Mouse (Mus musculus) leukemia stem cell, adult 10-12 weeks (primary cell): ENCODE data around the gene Wdr20. TPM values are rescaled to one million over a fixed set of nuclear protein-coding genes. Genes with fewer than 3 reads are reported as not detected.

Experiments
- polyA plus RNA-seq: library from polyadenylated mRNA; stranded (reverse); fragments of >175 nt; gene quantifications from 2 replicates; pipeline ENCODE4 v1.2.3, GENCODE M21; 2012; ENCODE audit warnings: low replicate concordance

The Wdr20 gene
- 3.5 and 58.0 TPM in 2 replicates for polyA plus RNA-seq

DNA sequence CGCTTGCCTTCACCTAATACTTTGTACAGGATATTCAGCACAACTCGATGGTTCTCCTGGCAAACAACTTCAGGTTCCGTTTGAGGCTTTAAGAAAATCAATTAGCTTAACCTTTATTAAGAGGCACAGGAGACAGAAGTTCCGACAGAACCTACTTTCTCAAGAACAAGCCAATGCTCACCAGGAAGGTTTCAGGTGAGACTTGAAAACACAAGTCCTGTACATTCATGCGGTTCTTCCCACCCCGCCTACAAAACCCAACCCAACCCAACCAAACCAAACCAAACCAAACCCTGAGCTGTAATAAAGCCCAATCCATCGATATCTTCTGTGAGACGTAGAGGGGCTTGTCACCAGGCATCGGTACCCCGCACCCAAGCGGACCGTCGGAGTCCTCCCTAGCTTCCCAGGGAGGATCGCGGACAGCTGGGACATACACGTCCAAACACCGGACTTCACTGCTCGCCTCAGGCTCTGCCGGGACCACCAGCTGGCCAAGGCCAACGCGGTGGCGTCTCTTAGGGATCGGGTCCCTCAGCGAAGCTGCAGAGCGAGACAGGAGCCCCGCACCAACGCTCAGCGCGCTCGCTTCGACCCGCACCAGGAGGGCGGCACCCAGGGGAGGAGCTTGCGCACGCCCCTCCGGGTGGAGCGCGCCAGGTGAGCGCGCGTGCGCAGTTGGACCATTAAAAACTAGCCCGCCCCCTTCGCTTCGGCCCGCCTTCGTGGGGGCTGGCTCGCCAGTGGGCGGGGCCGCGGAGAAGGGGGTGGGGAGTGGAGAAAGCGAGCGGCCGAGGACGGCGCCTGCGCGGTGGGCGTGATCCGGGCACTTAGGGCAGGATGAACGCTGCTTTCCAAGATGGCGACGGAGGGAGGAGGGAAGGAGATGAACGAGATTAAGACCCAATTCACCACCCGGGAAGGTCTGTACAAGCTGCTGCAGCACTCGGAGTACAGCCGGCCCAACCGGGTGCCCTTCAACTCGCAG is at the start of gene Wdr20:
TSS of gene Wdr20 (plus strand) at position 775 of the 988 bp plus-strand sequence.

DNA sequence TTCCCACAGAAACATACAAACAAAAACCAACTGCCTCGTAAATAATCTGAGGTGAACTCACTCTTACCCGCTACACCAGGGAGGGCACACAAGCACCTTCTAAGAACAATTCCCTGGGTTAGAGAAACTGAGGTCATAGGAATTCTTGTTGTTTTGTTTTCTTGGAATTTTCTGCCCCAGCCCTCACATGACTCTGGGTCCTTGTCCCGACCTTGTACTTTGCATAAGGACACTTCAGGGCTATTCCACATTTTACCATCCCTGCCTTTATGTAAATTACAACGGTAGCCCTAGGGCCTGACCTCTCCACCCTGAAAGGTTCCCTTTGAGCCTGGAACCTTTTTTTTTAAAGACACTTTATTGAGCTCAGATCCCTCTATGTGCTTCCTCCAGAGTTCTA is 35.2 kb upstream of the Wdr20 start, which contains the start of gene Hsp90aa1:
TSS of gene Hsp90aa1 (minus strand) at position 173 of the 400 bp plus-strand sequence.

DNA sequence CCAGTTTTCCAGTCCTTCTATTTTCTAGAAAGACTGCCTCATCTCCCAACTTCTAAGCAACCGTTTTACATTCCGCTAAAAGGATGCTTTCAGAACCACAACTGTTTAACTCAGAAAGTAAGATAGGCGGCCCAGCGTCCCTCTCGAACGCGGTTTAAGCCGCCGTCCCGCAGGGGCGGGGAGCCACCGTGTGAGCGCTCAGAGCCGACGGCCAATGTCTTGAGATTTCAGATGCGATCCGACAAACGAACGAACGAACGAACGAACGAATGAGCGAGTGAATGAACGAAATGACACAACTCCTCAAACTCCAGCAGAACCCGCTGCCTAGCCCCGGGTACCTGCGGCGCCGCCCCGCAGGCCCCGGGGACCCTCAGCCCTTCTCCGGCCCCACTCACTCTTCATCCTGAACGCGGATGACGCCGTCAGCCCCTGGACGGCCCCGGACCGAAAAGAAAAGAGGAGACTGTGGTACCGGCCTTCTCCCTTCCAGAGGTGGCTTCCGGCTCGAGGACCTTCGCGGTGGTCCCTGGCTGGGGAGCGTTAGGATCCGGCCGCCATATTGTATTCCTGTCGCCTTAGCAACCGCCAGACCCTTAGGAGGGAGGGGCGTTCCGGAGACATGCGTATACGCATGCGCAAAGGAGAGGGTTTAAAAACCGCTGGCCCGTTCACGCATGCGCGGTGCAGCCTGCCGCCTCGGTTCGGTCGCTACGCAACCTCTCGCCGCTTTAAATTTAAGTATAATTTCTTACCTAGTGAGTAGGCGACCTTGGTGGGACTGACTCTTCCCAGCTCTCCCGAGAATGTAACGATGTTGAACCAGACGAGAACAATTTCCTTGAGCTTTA is 102.8 kb downstream of the Wdr20 start, which contains the start of gene Mok:
TSS of gene Mok (minus strand) at position 592 of the 851 bp plus-strand sequence.

DNA sequence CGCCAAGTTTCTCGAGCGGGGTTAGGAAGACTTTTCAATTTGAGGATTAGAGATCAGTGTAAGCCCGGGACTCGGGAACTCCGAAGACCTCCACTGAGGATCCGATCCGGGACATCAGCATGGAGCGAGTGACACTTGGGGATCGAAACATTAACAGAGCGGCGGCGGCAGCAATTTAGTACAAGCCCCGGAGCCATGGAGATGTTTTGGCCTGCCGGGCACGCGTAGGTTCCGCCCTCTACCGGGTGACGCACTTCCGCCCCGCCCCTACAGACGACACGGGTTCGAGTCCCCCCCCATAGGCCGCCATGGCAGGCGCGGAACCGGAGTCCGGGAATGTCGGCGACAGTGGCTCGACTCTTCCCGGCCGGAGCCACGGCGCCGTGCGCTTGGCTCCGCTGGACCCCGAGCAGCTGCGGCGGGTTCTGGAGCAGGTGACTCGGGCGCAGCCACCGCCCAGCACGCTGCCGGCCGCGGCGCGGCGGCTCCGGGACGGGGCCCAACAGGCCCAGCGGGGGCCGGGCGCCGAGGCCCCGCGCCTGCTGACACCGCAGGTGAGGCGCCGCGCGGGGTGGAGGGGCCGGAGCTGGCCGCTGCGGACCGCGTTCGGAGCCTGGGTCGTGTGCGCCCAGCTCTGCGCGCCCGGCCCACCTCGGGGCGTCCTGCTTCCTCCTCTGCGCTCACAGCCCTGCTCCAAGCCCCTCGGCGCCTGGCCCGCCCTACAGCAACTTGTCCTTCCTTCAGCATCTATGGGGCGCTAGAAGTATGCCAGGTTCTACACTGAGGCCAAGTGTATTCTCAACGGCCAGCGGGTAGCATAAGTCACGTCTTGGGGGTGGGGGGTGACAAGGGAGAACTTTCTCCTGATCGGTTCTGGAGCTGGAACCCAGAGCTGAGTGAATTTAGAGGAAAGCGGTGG is 112.5 kb downstream of the Wdr20 start, which contains the start of gene Zfp839:
TSS of gene Zfp839 (plus strand) at position 244 of the 919 bp plus-strand sequence.

Other genes with a start within 250 kb of the Wdr20 start
- gene Dync1h1, start 136.5 kb upstream of the Wdr20 start, polyA plus RNA-seq, result 291 and 319 TPM in 2 replicates
- gene 1700001K19Rik, start 55.3 kb upstream of the Wdr20 start, polyA plus RNA-seq, result not detected in 2 replicates
- 12.6 and 64.2 TPM in 2 replicates for gene Hsp90aa1, start 35.2 kb upstream of the Wdr20 start, polyA plus RNA-seq
- 0.16 and 0.24 TPM in 2 replicates for gene Mok, start 103.0 kb downstream of the Wdr20 start, polyA plus RNA-seq
- 3.4 and 4.0 TPM in 2 replicates for gene Zfp839, start 112.3 kb downstream of the Wdr20 start, polyA plus RNA-seq
- gene Cinp, start 151.2 kb downstream of the Wdr20 start, polyA plus RNA-seq, result 3.0 and 18.1 TPM in 2 replicates
- gene Tecpr2, start 151.3 kb downstream of the Wdr20 start, polyA plus RNA-seq, result 3.1 and 4.7 TPM in 2 replicates
- 30.1 and 50.5 TPM in 2 replicates for gene Ankrd9, start 241.1 kb downstream of the Wdr20 start, polyA plus RNA-seq